Mouse (Mus musculus): Measurements from ENCODE around the gene Pogz. TPM values are rescaled to one million over a fixed set of nuclear protein-coding genes. Genes with fewer than 3 reads are reported as not detected.

Gene Pogz
- total RNA-seq (2015) = 28.8 and 41.8 TPM in 2 replicates
- total RNA-seq (2017) = 12.1 and 14.4 TPM in 2 replicates

DNA sequence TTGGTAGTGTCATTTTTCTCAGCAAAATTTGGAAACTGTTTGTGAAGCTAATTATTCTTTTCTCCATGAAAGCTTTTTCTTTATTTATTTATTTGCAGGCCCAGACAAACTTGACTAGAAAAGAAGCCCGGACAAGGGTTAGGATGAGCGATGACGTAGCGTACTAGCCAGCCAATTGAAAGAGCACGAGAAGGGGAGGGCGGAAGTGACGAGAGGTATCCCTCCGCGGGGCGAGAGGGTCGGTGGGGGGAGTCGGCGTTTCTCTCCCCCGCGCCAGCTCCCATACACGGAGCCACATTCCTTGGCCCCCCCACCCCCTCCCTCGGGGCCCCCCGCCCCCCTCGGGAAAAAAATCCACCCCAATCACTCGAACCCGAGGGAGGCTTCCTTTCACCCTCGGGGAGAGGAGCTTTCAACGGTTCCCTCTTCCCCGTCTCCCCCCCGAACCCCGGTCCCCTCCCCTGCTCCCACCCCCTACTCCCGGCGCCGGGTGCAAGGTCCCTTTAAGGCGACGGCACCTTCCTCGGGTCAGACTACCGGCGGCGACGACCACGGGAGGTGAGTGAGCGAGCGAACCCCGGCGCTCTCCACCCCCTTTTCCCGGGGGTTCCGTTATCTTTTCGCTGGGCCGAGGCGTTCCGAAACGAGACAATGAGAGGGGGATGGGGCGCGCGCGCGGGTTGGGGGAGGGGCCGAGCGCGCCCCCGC is at the start of gene Pogz:
Gene Pogz, plus strand, starts transcription at position 385 of the 708 bp plus-strand sequence.
- peak; percentile 95 for ATAC-seq (ENCODE audit: poor library complexity, severe bottlenecking)

- ATAC-seq (ENCODE audit: poor library complexity, severe bottlenecking) = no peak
Observed at GRCm38 (mm10) chr3:94789071-94789470, 48.3 kb upstream of the Pogz start.

DNA sequence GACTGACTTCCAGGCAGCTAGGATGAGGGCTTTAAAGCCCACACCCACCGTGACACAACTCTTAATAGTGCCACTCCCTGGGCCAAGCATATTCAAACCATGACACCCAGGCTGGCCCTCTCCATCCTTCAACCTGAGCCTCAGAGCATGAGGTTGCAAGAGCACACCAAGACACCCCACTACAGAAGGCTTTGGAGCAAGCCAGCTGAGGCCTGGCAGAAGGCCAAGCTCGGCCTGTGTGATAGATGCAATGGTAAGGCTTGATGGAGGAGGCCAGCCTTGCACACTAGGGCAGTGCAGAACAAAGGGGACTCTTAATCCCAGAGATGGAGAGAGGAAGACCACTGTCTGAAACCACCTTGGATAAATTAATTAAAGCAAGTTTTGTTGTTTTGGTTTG is 47.9 kb upstream of the Pogz start:
- ATAC-seq (ENCODE audit: poor library complexity, severe bottlenecking) = no peak

- ATAC-seq (ENCODE audit: poor library complexity, severe bottlenecking) = no peak
Observed at GRCm38 (mm10) chr3:94792258-94792657, 45.1 kb upstream of the Pogz start.

GRCm38 (mm10) chr3:94793672-94794071 is 43.7 kb upstream of the Pogz start:
- no peak for ATAC-seq (ENCODE audit: poor library complexity, severe bottlenecking)

DNA sequence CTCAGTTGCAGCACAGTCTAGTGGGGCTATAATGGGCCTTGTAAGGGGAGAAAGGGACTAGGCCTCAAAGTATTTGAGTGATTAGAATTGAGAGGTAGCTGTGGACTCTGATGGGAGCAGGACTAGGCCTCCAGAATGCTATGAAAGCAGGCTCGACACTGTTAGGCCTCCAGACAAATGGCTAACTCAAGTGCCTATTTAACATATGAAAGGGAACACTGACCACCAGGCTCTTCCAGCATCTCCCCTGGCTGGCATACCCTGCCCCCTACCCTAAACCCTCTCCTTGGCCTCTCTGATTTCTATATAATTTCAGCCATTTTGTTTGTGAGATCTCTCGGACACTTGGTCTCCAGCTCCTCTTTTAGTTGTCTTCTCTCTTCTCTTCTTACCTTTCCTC is 43.0 kb upstream of the Pogz start:
- no peak for ATAC-seq (ENCODE audit: poor library complexity, severe bottlenecking)

DNA sequence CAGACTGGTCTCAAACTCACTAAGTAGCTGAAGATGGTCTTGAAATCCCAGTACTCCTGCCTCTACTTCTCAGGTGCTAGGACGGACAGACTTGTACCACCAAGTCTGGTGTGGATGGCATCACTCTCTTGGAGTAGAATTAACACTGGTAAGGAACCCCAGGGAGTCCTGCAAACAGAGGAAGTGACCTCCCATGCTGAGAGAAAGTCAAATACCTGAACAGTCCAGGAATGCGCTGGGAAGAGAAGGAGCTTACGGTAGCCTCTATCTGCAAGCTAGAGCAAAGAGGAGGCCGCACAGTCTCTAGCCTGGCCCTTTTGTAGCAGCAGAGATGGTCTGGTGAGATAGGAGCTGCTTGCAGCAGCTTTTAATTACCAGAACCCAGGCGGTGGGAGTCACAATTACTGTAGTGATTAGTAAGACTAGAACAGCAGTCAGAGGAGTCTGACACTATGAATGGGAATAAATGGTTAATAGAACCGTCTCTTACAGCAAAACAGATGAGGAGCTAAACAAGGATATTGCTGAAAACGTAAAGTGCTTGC is 41.7 kb upstream of the Pogz start:
- no peak for ATAC-seq (ENCODE audit: poor library complexity, severe bottlenecking)

GRCm38 (mm10) chr3:94796181-94796580 is 41.2 kb upstream of the Pogz start:
- no peak for ATAC-seq (ENCODE audit: poor library complexity, severe bottlenecking)

GRCm38 (mm10) chr3:94804146-94804545 is 33.2 kb upstream of the Pogz start:
- no peak for ATAC-seq (ENCODE audit: poor library complexity, severe bottlenecking)

DNA sequence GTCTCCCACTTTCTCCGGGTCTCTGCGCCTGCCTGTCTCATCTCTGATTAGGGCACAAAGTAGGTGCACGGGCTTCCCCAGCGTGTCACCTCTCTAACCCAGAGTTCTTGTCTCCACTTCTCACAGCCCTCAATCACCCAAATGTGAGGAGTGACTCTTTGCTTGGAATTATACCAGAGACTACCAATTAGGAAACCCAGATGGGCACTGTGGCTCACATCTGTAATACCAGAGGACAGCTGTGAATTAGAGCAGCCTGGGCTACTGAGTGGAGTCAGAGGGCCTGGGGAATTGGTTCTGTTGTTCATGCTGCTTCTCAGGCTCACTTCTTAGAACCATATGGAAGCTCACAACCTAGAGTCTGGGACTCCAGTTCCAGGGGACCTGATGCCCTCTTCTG is 32.4 kb upstream of the Pogz start:
- ATAC-seq (ENCODE audit: poor library complexity, severe bottlenecking) = no peak

DNA sequence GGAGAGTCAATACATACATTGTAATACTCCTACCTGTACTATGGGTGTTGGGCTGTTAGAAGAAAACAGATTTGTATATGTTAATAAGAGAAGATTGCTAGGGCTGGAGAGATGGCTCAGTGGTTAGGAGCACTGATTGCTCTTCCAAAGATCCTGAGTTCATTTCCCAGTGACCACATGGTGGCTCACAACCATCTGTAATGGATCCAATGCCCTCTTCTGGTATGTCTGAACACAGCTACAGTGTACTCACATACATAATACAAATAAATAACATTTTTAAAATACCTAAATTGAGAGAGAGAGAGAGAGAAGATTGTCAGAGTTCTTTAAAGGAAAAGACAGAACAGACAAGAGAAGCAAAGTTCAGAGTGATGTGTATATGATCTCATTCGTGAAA is 29.1 kb upstream of the Pogz start:
- ATAC-seq (ENCODE audit: poor library complexity, severe bottlenecking) = no peak

DNA sequence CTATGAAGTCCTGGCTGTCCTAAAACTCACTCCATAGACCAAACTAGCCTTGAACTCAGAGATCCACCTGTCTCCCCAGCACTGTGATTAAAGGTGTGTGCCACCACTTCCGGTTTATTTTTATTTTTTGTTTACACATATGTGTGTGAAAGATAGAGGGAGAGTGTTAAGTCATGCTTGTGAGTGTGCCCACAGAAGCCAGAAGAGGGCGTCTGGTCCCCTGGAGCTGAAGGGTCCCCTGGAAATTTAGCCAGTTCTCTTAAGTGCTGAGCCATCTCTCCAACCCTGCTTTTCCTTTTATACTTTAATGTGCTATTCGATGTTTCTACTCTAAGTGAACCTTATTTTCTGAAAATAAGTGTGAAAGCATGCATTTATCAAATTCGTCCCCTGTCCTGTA is 25.7 kb upstream of the Pogz start:
- ATAC-seq (ENCODE audit: poor library complexity, severe bottlenecking) = no peak; the same call in 1 of the 2 replicates

DNA sequence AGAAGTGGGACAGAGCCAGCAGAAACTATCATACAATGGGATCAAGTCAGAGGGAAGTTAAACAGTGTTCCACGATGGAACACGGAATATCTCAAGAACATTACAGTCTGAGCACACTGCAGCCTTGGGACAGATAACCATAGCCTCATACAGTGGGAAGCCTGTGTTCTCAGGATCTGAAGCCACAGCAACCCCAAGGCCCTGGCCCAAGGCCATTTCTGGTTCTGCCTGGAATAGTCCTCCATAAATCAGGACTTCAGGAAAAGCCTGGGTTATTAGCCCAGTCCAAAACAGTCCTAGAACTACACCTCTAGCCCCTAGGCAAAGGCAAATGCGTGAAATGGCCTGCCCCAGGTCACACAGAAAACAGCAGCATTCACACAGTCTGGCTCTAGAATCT is 23.7 kb upstream of the Pogz start:
- ATAC-seq (ENCODE audit: poor library complexity, severe bottlenecking) = no peak

DNA sequence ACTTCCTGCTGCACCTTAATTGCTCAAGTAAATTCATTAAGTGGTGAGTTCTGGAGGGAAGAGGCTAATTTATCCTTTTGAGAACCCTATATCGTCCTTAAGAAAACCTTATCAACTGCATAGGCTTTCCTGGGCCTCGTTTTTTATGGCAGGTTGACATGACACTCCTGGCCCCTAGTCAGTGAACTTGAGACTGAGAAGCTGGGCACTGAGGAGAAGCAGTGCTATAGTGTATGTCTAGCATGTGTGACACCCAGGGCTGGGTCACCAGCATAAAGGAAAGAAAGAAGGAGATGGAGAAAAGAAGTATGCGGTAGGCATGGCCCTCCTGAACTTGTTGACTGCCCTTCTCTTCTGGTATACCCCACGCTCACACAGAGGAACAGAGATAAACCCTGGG is 23.3 kb upstream of the Pogz start:
- ATAC-seq (ENCODE audit: poor library complexity, severe bottlenecking) = no peak

- ATAC-seq (ENCODE audit: poor library complexity, severe bottlenecking) = peak; percentile 75
Observed at GRCm38 (mm10) chr3:94814663-94815062, 22.7 kb upstream of the Pogz start.

GRCm38 (mm10) chr3:94815603-94816002 is 21.8 kb upstream of the Pogz start:
- ATAC-seq (ENCODE audit: poor library complexity, severe bottlenecking) = no peak

DNA sequence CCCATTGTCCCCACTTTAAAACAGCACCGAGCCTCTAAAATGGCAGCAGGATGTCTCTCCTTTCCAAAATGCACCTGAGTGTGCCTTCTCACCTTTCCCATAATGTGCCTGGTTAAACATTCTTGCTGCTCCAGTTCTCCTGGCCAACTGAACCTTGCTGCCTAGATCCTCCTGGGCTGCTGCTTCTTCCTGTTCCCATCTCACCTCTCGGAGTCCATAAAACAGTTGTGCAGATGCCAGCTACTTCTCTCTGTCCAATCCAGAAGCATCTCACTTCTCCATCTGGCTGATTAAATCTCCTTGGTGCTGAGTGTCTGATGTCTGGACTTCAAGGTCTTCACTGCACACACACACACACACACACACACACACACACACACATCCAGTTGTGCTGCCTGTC is 19.6 kb upstream of the Pogz start:
- no peak for ATAC-seq (ENCODE audit: poor library complexity, severe bottlenecking)

DNA sequence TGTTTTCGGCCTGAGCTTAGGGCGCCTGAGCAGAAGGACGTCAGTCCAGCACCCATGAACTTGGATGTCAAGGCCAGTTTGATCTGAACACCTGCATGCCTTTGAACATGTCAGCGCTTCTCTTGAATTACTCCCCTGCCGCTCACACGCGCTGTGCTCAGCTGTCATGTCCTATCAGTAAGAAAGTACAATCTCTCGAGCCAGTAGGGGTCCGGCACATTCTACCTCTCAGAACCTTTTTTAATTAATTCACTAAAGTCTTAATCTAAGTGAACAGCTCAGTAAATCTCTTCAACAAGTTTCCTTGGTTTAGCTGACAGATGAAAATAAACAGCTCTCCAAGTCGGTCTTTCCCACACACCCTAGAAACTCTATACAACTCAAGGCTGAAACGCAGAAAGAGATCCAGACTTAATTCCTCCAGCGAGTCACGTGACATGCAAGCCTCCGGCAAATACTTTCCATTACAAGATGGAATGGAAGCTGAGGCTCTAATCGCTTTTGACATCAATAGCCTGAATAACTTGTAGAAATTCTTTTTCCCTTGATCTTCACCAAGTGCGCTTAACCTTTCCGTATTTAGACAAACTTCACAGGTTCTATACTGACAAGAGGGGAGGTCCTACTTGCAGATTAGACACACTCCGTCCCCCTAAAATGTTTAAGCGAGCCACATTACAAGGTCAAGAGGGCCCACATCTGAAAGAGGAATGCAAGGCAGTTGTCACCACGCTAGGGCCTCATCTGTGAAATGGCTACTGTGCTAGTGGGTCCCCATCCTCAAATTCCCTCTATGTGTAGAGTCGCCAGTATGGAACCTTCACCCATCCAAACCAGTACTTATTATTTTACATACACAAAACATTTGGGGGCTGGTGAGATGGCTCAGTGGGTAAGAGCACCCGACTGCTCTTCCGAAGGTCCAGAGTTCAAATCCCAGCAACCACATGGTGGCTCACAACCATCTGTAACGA is 17.6 kb upstream of the Pogz start:
- ATAC-seq (ENCODE audit: poor library complexity, severe bottlenecking) = no peak

- peak; percentile 52; the same call in 1 of the 2 replicates for ATAC-seq (ENCODE audit: poor library complexity, severe bottlenecking)
Observed at GRCm38 (mm10) chr3:94821008-94821638, 16.2 kb upstream of the Pogz start.

DNA sequence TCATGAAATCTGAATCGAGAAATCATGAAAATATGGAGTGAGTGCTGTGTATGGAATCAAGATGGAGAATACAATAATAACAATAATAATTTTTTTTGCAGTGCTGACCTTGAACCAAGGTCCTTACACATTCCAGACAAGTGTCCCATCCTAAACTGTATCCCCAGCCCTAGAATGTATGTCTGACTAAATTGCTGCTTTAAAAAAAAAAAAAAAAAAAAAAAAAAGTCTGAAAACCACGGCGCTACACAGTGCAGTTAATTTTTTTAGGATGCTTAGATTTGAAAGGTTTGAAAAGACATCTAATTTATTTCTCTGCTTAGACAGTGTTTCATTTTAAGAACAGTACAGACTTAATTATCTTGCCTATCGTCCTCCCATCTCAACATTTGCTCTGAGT is 15.3 kb upstream of the Pogz start:
- no peak for ATAC-seq (ENCODE audit: poor library complexity, severe bottlenecking)

DNA sequence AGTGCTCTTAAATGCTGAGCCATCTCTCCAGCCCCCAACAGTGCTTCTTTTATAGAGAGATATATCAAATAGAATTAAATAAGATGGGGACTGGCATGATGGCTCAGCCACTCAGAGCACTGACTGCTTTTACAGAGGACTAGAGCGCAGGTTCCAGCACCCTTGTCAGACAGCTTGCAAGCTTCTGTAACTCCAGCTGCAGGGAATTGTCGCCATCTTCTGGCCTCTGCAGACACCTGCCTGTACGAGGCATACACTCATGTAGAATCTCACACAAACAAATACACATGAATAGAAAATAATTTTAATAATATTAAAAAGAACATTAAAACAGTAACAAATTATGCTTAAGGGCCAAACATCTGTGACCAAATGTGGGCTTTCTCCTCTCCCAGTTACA is 13.3 kb upstream of the Pogz start:
- no peak for ATAC-seq (ENCODE audit: poor library complexity, severe bottlenecking)
